Mouse (Mus musculus) forebrain, embryonic 12.5 days (tissue): ENCODE data around the gene Cat. TPM values are rescaled to one million over a fixed set of nuclear protein-coding genes. Genes with fewer than 3 reads are reported as not detected.
A peak's percentile ranks its signal among the peaks of the same experiment; 100 is the strongest.

Source experiments
- ATAC-seq: fragments of 200-750 bp; cut with Nextera tagmentation; 2 replicates; pipeline ENCODE4 v1.8.0; 2017; ENCODE audit warnings: moderate TSS enrichment; ENCODE audit not compliant: low FRiP score
- H3K27ac ChIP-seq: fragments of 300-500 bp; sonication (generic); 2 replicates; pipeline ENCODE4 v1.5.1; 2016; ENCODE audit warnings: mild to moderate bottlenecking
- H3K27me3 ChIP-seq: fragments of 300-500 bp; sonication (generic); 2 replicates; pipeline ENCODE4 v1.6.1; 2016; ENCODE audit warnings: mild to moderate bottlenecking
- H3K36me3 ChIP-seq: fragments of 300-500 bp; sonication (generic); replicated peaks from 2 replicates; pipeline ENCODE4 v1.6.1; 2016; ENCODE audit warnings: mild to moderate bottlenecking
- H3K4me1 ChIP-seq: fragments of 300-500 bp; sonication (generic); 2 replicates; pipeline ENCODE4 v1.6.1; 2016
- H3K4me2 ChIP-seq: fragments of 300-500 bp; sonication (generic); 2 replicates; pipeline ENCODE4 v1.6.1; 2016; ENCODE audit warnings: mild to moderate bottlenecking, moderate library complexity
- H3K4me3 ChIP-seq: fragments of 300-500 bp; sonication (generic); replicated peaks from 2 replicates; pipeline ENCODE4 v1.5.1; 2016; ENCODE audit warnings: mild to moderate bottlenecking
- H3K9ac ChIP-seq: fragments of 300-500 bp; sonication (generic); 2 replicates; pipeline ENCODE4 v1.6.1; 2016; ENCODE audit warnings: mild to moderate bottlenecking
- H3K9me3 ChIP-seq: fragments of 300-500 bp; sonication (generic); 2 replicates; pipeline ENCODE4 v1.6.1; 2016
- WGBS: fragments of 180-500 bp; shearing (Covaris S2); methylation state at CpG from one replicate; pipeline ENCODE4 v1.1.7; 2016; 5-methylcytosine and 5-hydroxymethylcytosine counted together
- polyA plus RNA-seq: library from polyadenylated mRNA; unstranded; fragments of >200 nt; fragmentation: Nextera tagmentation; extraction: Ambion mirVana; gene quantifications from 2 replicates; pipeline ENCODE4 v1.2.1, GENCODE M21; 2016

The Cat gene
- polyA plus RNA-seq, 1 experiment from 2014 or later: 93.8 TPM

DNA sequence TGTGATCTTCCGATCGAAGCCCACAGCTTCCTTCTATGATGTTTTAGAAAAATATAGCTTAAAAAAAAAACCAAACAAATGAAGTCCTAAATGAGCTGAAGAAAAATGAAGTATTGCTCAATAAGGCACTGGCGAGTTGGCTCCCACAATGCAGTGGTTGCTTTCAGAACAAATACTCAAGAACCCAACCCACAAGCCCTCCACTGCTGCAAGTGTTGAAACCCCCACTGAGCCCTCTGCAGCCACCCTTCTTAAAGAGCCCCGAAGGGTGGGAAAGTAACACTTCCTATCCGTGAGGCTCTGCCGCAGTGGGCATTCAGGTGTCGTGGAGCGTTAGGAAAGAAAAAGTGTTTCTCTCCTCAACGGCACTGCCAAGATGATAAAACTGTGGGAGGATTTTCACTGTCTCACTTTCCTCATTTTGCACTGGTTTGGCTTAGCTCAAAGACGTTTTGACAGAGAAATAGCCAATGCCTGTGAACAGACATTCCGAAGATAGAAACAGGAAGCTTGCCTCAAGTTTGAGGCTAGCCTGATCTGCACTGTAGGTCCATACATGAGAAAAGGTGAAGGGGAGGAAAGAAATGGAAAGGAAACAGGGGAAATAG is 59.4 kb downstream of the Cat start:
- Histone ChIP-seq H3K27me3 (peaks cover 3% of the 10 kb centered on the region; the same call in 1 of the 2 replicates), H3K9me3 (no peaks in the 10 kb centered on the region), H3K4me2 (no peak overlapping the region), H3K4me3 (no peak overlapping the region), H3K9ac (no peak overlapping the region), H3K4me1 (peaks cover 11% of the 10 kb centered on the region), H3K27ac (no peak overlapping the region), H3K36me3 (no peaks in the 10 kb centered on the region)
- no peak for ATAC-seq
- 88% methylated on average over 11 of the region's 11 CpGs for WGBS

DNA sequence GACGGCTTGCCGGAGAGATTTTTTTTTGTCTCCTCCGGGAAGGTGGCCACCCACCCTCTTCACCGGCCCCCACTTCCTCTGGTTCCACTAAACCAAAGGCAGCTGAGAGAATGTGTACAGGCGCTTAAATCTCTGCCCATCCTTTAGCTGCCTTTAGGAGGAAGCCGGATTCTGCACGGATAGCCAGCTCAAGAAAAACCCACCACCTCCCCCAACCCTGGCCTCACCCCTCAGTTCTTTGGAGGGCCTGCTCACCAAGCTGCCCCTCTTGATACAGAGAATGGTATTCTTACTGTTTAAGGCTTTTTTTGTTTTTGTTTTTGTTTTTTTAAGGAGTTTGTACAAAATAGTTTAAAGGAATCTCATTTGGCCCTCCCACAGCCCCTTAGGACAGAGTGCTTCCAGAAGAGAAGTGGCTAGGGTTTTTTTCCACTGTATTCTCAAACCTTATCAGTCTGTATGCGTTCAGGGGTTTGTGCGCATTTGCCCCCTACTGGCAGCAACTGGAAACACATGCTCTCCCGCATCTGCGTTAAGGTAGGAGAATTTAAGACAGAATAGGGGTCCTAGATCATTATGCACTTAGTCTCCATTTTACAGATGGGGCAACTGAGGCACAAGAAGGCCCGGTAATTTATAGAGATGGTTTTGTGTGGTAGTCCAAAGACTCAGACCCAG is 60.5 kb downstream of the Cat start:
- 16% methylated on average over 12 of the region's 12 CpGs for WGBS

DNA sequence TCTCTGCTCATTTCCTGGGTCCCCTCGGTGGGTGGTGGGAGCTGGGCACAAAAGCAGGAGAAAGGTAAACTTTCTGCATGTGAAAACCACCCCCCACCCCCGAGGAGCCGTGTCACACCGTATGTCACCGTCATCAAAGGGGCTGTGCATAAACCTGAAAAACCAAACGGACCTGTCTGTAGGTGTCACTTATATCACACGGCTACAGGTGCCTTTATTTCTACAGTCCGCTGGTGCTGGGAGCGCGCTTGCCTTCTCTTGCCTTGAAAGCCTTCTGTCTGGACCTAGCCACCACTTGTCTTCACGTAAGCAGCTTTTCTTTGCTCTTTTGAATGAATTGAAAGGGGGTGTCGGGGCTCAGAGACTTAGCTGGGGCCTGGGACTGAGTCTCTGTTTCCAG is 61.1 kb downstream of the Cat start:
- Histone ChIP-seq H3K27me3 (peaks cover 3% of the 10 kb centered on the region; the same call in 1 of the 2 replicates), H3K4me1 (peaks cover 11% of the 10 kb centered on the region), H3K27ac (no peak overlapping the region), H3K36me3 (no peaks in the 10 kb centered on the region), H3K4me3 (no peak overlapping the region), H3K4me2 (peak overlapping the region; percentile 32), H3K9ac (no peak overlapping the region), H3K9me3 (no peaks in the 10 kb centered on the region)
- WGBS: 32% methylated on average over 12 of the region's 12 CpGs
- ATAC-seq: no peak

More for the DNA sequence above, 60.5 kb downstream of the Cat start:
- H3K9me3 ChIP-seq: no peaks in the 10 kb centered on the region
- H3K4me3 ChIP-seq: no peak overlapping the region
- peak overlapping the region; percentile 32 for H3K4me2 ChIP-seq
- H3K4me1 ChIP-seq: peaks cover 11% of the 10 kb centered on the region
- peak; percentile 74; the same call in 1 of the 2 replicates for ATAC-seq
- H3K9ac ChIP-seq: no peak overlapping the region
- peaks cover 3% of the 10 kb centered on the region; the same call in 1 of the 2 replicates for H3K27me3 ChIP-seq
- no peaks in the 10 kb centered on the region for H3K36me3 ChIP-seq
- no peak overlapping the region for H3K27ac ChIP-seq

DNA sequence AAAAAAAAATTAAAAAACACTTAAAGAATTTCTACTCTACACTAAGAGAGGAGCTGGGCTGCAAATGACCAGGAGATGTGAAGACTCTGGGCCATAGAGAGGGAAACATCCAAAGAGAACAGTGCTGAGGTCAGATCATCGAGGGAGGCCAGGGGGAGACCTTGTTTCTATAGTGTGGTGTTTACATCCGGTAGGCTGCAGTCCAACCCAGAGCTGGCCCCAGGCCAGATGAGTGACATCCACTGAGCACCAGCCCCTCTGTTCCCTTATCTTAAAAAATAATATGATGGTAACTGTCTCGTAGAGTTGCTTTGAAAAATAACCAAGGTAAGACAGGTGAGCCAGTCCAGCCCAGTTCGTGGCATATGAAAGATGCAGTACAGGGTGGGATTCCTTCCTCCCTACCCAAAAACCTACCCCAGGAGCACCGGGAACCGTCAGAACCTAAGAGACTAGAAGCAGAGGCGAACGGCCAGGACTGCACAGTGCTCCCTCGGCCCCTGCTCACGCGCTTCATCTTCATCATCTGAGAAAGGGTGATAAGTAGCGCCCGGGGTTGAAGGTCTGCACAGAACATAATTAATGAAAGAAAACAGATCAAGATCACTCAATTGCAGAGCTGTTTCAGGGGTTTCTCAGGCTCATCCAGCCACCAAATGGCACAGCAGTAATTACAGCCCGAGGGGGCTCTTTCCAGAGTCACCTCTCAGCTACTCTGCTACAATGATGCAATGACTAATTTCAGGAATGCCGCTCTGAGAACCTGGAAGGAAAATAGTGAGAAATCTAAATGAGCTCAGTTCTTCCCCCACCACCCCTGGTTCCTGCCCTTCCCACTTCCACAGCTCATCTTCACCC is 64.1 kb downstream of the Cat start:
- 74% methylated on average over 15 of the region's 15 CpGs for whole genome bisulfite sequencing
- H3K4me3 ChIP-seq: no peak overlapping the region
- H3K36me3 ChIP-seq: no peaks in the 10 kb centered on the region
- H3K27ac ChIP-seq: no peak overlapping the region
- no peak overlapping the region for H3K9ac ChIP-seq
- peaks cover 3% of the 10 kb centered on the region; the same call in 1 of the 2 replicates for H3K27me3 ChIP-seq
- no peaks in the 10 kb centered on the region for H3K9me3 ChIP-seq
- ATAC-seq: no peak
- peaks cover 11% of the 10 kb centered on the region for H3K4me1 ChIP-seq
- H3K4me2 ChIP-seq: no peak overlapping the region

DNA sequence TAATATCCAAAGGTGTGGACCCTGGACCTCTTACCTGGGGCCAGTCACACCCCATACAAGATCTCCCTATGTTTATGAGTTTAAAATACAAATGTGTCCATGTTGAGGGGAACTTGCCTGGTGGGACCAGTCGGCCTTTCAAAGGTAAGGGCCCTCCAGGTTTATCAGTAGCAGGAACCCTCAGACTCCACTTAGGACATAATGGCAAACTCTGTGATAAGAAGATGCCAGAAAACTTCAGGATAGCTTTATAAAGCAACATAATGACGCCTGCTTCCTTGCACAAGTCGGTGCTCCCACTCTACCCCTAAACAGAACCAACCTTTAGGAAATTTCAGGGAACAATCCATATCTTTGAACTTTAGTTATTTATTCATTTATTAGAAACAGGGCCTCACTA is 69.2 kb downstream of the Cat start:
- H3K4me1 ChIP-seq: no peaks in the 10 kb centered on the region; the same call in 1 of the 2 replicates
- no peak for ATAC-seq
- H3K4me3 ChIP-seq: no peak overlapping the region
- H3K9ac ChIP-seq: no peak overlapping the region
- H3K36me3 ChIP-seq: no peaks in the 10 kb centered on the region
- H3K9me3 ChIP-seq: no peaks in the 10 kb centered on the region
- WGBS: 90% methylated on average over 3 of the region's 3 CpGs
- no peaks in the 10 kb centered on the region for H3K27me3 ChIP-seq
- H3K4me2 ChIP-seq: no peak overlapping the region
- H3K27ac ChIP-seq: no peak overlapping the region

DNA sequence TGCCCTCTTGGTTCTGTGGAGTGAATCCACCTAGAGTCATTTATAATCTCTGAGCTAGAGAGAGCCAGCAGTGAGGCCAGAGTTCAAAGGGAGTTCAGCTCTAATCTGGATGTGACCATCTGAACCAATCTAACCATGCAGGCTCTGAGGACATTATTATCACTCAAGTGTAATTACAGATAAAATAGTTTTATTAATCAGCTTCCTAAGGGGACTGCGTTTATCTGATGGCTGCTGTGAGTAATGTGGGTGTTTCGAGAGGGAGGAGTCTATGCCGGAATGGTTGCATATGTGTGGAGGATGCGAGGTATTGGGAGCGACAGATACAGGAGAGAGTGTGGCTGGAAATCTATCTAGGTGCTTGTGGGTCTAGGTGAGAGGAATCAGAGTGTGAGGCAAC is 71.6 kb downstream of the Cat start:
- H3K9me3 ChIP-seq: no peaks in the 10 kb centered on the region
- H3K27me3 ChIP-seq: no peaks in the 10 kb centered on the region
- H3K4me1 ChIP-seq: no peaks in the 10 kb centered on the region
- ATAC-seq: no peak
- no peak overlapping the region for H3K27ac ChIP-seq
- H3K4me2 ChIP-seq: no peak overlapping the region
- WGBS: 87% methylated on average over 5 of the region's 5 CpGs
- H3K9ac ChIP-seq: no peak overlapping the region
- no peaks in the 10 kb centered on the region for H3K36me3 ChIP-seq
- H3K4me3 ChIP-seq: no peak overlapping the region

DNA sequence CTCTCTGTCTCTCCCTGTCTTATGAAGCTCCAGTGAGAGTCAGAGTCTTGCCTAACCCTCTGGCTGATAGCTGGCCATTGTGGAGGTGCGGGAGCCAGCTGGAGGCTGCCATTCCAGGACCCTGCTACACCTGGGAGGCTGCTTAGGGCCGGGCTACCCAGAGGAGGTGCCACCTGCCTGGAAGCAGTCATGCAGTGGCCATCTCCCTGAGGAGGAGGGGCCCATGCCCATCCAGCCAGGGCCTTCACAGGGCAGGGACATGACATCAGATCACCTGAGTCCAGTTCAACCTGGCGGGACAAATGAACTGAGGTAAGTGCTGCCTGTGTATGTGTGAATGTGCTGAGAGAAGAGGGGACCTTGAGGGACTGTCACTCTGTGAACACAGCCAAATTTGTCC is 73.1 kb downstream of the Cat start:
- H3K27ac ChIP-seq: no peak overlapping the region
- H3K4me3 ChIP-seq: no peak overlapping the region
- no peaks in the 10 kb centered on the region for H3K27me3 ChIP-seq
- no peaks in the 10 kb centered on the region for H3K4me1 ChIP-seq
- no peaks in the 10 kb centered on the region for H3K36me3 ChIP-seq
- no peak overlapping the region for H3K4me2 ChIP-seq
- 86% methylated on average over 3 of the region's 3 CpGs for WGBS
- H3K9ac ChIP-seq: no peak overlapping the region
- no peaks in the 10 kb centered on the region for H3K9me3 ChIP-seq
- no peak for ATAC-seq

DNA sequence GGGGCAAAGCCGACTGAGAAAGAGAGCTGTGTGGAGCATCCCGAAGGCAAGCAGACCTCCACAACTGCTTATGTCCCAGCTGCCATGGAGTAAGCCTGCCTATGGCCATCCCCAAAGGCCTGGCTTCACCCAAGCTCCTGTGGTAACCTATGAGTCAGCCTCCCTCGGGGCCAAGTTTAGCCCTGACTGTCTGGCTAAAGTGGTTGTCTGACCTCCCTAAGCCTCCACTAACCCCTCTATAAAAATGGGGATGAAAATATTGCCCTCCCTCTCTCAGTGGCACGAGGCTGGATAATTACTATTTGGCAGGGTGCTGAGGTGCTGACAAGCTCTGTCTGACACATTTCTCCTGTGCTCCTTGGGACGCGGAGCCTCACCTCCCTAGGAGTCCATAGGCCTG is 73.6 kb downstream of the Cat start, which contains the start of gene Elf5:
Gene Elf5, plus strand, starts transcription at position 341 of the 400 bp plus-strand sequence.
- H3K27ac ChIP-seq: no peak within 1 kb of the TSS
- no peaks in the 10 kb centered on the region for H3K4me1 ChIP-seq
- no peaks in the 10 kb centered on the region for H3K36me3 ChIP-seq
- no peaks in the 10 kb centered on the region for H3K9me3 ChIP-seq
- no peak for ATAC-seq
- 90% methylated on average over 6 of the region's 6 CpGs for WGBS
- no peak within 1 kb of the TSS for H3K9ac ChIP-seq
- no peak within 1 kb of the TSS for H3K4me3 ChIP-seq
- H3K4me2 ChIP-seq: no peak within 1 kb of the TSS
- no peaks in the 10 kb centered on the region for H3K27me3 ChIP-seq

DNA sequence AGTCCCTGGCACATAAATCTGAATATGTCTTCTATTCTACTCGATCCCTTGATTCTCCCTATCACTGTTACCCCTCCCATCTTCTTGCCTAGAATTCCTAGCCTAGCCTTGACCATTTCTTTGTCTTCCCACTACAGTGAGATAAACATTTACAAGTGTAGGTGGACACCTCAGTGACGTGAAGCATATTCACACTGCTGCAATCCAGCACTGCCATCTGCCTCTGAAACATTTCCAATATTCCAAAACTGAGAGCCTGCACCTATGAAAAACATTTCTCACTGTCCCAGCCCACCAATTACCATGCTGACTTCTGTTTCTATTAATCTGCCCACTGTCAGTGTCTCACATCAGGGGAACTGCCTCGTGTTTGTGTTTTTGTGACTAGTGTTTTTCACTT is 78.7 kb downstream of the Cat start:
- WGBS: 80% methylated on average over 3 of the region's 3 CpGs
- Histone ChIP-seq H3K27ac (no peak overlapping the region), H3K9me3 (no peaks in the 10 kb centered on the region), H3K36me3 (no peaks in the 10 kb centered on the region), H3K4me2 (no peak overlapping the region), H3K27me3 (no peaks in the 10 kb centered on the region), H3K4me3 (no peak overlapping the region), H3K4me1 (no peaks in the 10 kb centered on the region), H3K9ac (no peak overlapping the region)
- no peak for ATAC-seq

Other genes with a start within 250 kb of the Cat start
- gene Ehf, start 181.9 kb downstream of the Cat start, polyA plus RNA-seq: 0.22 and 0.73 TPM in 2 replicates
- 0.60 TPM in 2 replicates for gene Elf5, start 73.5 kb downstream of the Cat start, polyA plus RNA-seq
- 14.9 and 15.7 TPM in 2 replicates for gene Abtb2, start 81.2 kb upstream of the Cat start, polyA plus RNA-seq